9 mouse cellular contexts compared by ENCODE assay signal in genomic region chr6:119037047-119037446, GRCm38 (mm10).
DNase-seq lines count a peak whose midpoint lies in the region; ATAC-seq and TF ChIP-seq lines count a peak whose summit lies in the region.
"Had no signal": no experiment of that assay in that cellular context is flagged by ENCODE, and none has a peak within 500 bp of the region (broad histone marks: within the 10 kb centered on the region; RNA-seq: fewer than 3 reads in every experiment).

No protein-coding gene starts in this region.

- ATAC-seq in embryonic facial prominence, embryonic 15.5 days (ENCODE audit: insufficient number of reproducible peaks, low FRiP score, low TSS enrichment, low read depth) = no peak
- no peak for ATAC-seq in midbrain, embryonic 15.5 days (replicated peaks)
- peak; percentile 60 for ATAC-seq in lung, embryonic 14.5 days (ENCODE audit: insufficient read depth)
- ATAC-seq in forebrain, embryonic 15.5 days (replicated peaks) = no peak

- H3K36me3 ChIP-seq in embryonic facial prominence, embryonic 15.5 days = no peaks in the 10 kb centered on the region
- peaks cover 9% of the 10 kb centered on the region for H3K36me3 ChIP-seq in embryonic facial prominence, embryonic 10.5 days (replicated peaks)
- no peaks in the 10 kb centered on the region for H3K36me3 ChIP-seq in midbrain, embryonic 10.5 days
- H3K36me3 ChIP-seq in midbrain, embryonic 15.5 days (replicated peaks) = no peaks in the 10 kb centered on the region
- H3K36me3 ChIP-seq in lung, embryonic 14.5 days (ENCODE audit: insufficient read depth) = no peaks in the 10 kb centered on the region
- H3K36me3 ChIP-seq in forebrain, embryonic 15.5 days = no peaks in the 10 kb centered on the region

- H3K9me3 ChIP-seq in embryonic facial prominence, embryonic 15.5 days (replicated peaks) = no peaks in the 10 kb centered on the region
- H3K9me3 ChIP-seq in embryonic facial prominence, embryonic 10.5 days = peaks cover 2% of the 10 kb centered on the region; the same call in 1 of the 2 replicates
- H3K9me3 ChIP-seq in midbrain, embryonic 10.5 days (replicated peaks) = peaks cover 4% of the 10 kb centered on the region; the same call in 1 of the 2 replicates
- H3K9me3 ChIP-seq in midbrain, embryonic 15.5 days = no peaks in the 10 kb centered on the region
- H3K9me3 ChIP-seq in lung, embryonic 14.5 days (ENCODE audit: low read depth, low read length) = no peaks in the 10 kb centered on the region
- no peaks in the 10 kb centered on the region for H3K9me3 ChIP-seq in forebrain, embryonic 15.5 days
- H3K9me3 ChIP-seq: limb, embryonic 15.5 days had no signal

- no peak for DNase-seq in embryonic facial prominence, embryonic 10.5 days (ENCODE audit: low spot score)
- no peak for DNase-seq in midbrain, embryonic 10.5 days (ENCODE audit: low spot score)
- DNase-seq in lung, embryonic 14.5 days = peak; percentile 76
- no peak for DNase-seq in cerebellum, adult 9-10 months
- no peak for DNase-seq in layer of hippocampus, postnatal 10 days (ENCODE audit: low spot score in 2 of 2)

- peak overlapping the region; percentile 7; the same call in 1 of the 2 replicates for H3K27ac ChIP-seq in embryonic facial prominence, embryonic 15.5 days (replicated peaks)
- no peak overlapping the region; the same call in 1 of the 2 replicates for H3K27ac ChIP-seq in embryonic facial prominence, embryonic 10.5 days (replicated peaks)
- H3K27ac ChIP-seq in midbrain, embryonic 10.5 days (replicated peaks) = 0 out of 2 replicates have a peak overlapping the region, but pooled peaks have one; percentile 23
- no peak overlapping the region for H3K27ac ChIP-seq in midbrain, embryonic 15.5 days
- H3K27ac ChIP-seq in lung, embryonic 14.5 days (ENCODE audit: low read depth) = peak overlapping the region; percentile 86
- H3K27ac ChIP-seq in forebrain, embryonic 15.5 days (replicated peaks) = no peak overlapping the region
- H3K27ac ChIP-seq: limb, embryonic 15.5 days had no signal

- H3K4me1 ChIP-seq in embryonic facial prominence, embryonic 15.5 days = peaks cover 32% of the 10 kb centered on the region
- peaks cover 36% of the 10 kb centered on the region for H3K4me1 ChIP-seq in embryonic facial prominence, embryonic 10.5 days
- H3K4me1 ChIP-seq in midbrain, embryonic 10.5 days = peaks cover 9% of the 10 kb centered on the region
- peaks cover 9% of the 10 kb centered on the region; the same call in 1 of the 2 replicates for H3K4me1 ChIP-seq in midbrain, embryonic 15.5 days
- H3K4me1 ChIP-seq in lung, embryonic 14.5 days (ENCODE audit: insufficient read depth) = peaks cover 37% of the 10 kb centered on the region
- peaks cover 22% of the 10 kb centered on the region for H3K4me1 ChIP-seq in forebrain, embryonic 15.5 days

- H3K27me3 ChIP-seq in embryonic facial prominence, embryonic 15.5 days = no peaks in the 10 kb centered on the region
- no peaks in the 10 kb centered on the region for H3K27me3 ChIP-seq in embryonic facial prominence, embryonic 10.5 days (replicated peaks; ENCODE audit: low read depth, poor library complexity, severe bottlenecking)
- H3K27me3 ChIP-seq in midbrain, embryonic 10.5 days (ENCODE audit: low read depth, poor library complexity, severe bottlenecking) = no peaks in the 10 kb centered on the region
- H3K27me3 ChIP-seq in midbrain, embryonic 15.5 days (replicated peaks) = no peaks in the 10 kb centered on the region
- no peaks in the 10 kb centered on the region for H3K27me3 ChIP-seq in lung, embryonic 14.5 days (ENCODE audit: insufficient read depth, low read length)
- H3K27me3 ChIP-seq in forebrain, embryonic 15.5 days = no peaks in the 10 kb centered on the region
- H3K27me3 ChIP-seq: limb, embryonic 15.5 days had no signal

- no peak overlapping the region for H3K9ac ChIP-seq in embryonic facial prominence, embryonic 15.5 days
- H3K9ac ChIP-seq in midbrain, embryonic 15.5 days = no peak overlapping the region
- H3K9ac ChIP-seq in lung, embryonic 14.5 days = no peak overlapping the region
- H3K9ac ChIP-seq in forebrain, embryonic 15.5 days (replicated peaks) = no peak overlapping the region
- H3K9ac ChIP-seq: limb, embryonic 15.5 days had no signal

- no peak for TF ChIP-seq CTCF in lung, embryonic 14.5 days (IDR thresholded peaks at IDR 0.05; ENCODE audit: low read depth)

- H3K4me2 ChIP-seq in embryonic facial prominence, embryonic 15.5 days (replicated peaks) = no peak overlapping the region
- H3K4me2 ChIP-seq in midbrain, embryonic 15.5 days = no peak overlapping the region
- 0 out of 2 replicates have a peak overlapping the region, but pooled peaks have one; percentile 7 for H3K4me2 ChIP-seq in lung, embryonic 14.5 days
- H3K4me2 ChIP-seq in forebrain, embryonic 15.5 days (replicated peaks) = no peak overlapping the region
- H3K4me2 ChIP-seq: limb, embryonic 15.5 days had no signal

- no peak overlapping the region for H3K4me3 ChIP-seq in embryonic facial prominence, embryonic 15.5 days (replicated peaks)
- H3K4me3 ChIP-seq in embryonic facial prominence, embryonic 10.5 days = no peak overlapping the region
- no peak overlapping the region for H3K4me3 ChIP-seq in midbrain, embryonic 10.5 days
- no peak overlapping the region for H3K4me3 ChIP-seq in midbrain, embryonic 15.5 days
- no peak overlapping the region for H3K4me3 ChIP-seq in lung, embryonic 14.5 days (ENCODE audit: low read depth, low read length)
- H3K4me3 ChIP-seq in forebrain, embryonic 15.5 days = no peak overlapping the region
- H3K4me3 ChIP-seq: limb, embryonic 15.5 days had no signal

- 62% methylated on average over 2 of the region's 2 CpGs for WGBS in embryonic facial prominence, embryonic 15.5 days
- 64% methylated on average over 2 of the region's 2 CpGs for WGBS in embryonic facial prominence, embryonic 10.5 days
- 69% methylated on average over 2 of the region's 2 CpGs for WGBS in midbrain, embryonic 10.5 days
- WGBS in midbrain, embryonic 15.5 days = 68% methylated on average over 2 of the region's 2 CpGs
- WGBS in lung, embryonic 14.5 days = 50% methylated on average over 2 of the region's 2 CpGs
- 70% methylated on average over 2 of the region's 2 CpGs for WGBS in forebrain, embryonic 15.5 days

Comparison
In these comparisons a context has a peak if more than half of its experiments do, and no peak if none do; other contexts are left out.
1. H3K27ac ChIP-seq: peak in embryonic facial prominence, embryonic 15.5 days (single experiment), midbrain, embryonic 10.5 days (single experiment) and lung, embryonic 14.5 days (single experiment); none in embryonic facial prominence, embryonic 10.5 days (single experiment), midbrain, embryonic 15.5 days (single experiment) and forebrain, embryonic 15.5 days (single experiment).